Mouse (Mus musculus): ENCODE measurements around the gene Tes3-ps.

Tes3-ps gene

GRCm38 (mm10) chr13:49505776-49506175 is 12.7 kb downstream of the Tes3-ps start:
- no peak for DNase-seq

GRCm38 (mm10) chr13:49507176-49507575 is 14.1 kb downstream of the Tes3-ps start:
- DNase-seq = no peak

- DNase-seq = no peak
Measured at GRCm38 (mm10) chr13:49518761-49519160, 25.6 kb downstream of the Tes3-ps start.

DNA sequence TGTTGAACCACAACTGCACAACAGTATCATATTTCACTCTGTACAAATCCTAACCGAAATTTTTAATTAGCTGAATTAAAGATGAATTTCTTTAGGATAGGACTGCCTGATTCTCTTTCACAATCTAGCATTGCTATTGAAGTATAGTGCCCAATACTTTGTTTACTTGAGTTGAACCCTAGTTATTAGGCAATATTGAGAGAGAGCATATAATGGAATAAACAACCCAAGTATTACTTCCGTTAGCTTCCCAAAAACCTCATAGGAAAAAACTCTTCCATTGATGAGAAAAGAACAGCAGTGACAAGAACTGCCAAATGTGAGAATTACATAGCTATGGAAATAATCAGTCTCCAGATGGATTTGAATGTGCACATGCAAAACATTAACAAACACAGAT is 33.1 kb downstream of the Tes3-ps start:
- no peak for DNase-seq

- no peak for DNase-seq
Measured at GRCm38 (mm10) chr13:49530636-49531035, 37.5 kb downstream of the Tes3-ps start.

DNA sequence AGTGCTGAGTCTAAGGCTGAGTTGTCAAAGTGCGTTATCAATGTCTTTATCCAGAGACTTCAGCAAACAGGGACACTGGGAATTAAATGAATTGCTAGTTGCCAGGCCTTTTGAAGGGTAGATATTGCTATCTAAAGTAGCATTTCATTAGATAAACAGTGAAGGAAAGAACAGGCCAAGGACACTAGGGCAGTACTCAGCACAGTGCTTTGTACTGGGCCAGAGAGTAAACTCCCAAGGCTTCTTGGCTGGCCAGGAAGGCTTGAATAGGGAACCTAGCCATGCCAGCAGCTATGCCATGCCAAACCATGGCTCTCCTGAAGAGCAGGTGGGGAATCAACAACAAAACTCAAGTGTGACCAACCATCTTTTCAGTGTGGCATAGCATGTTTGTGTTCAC is 43.8 kb downstream of the Tes3-ps start:
- no peak for DNase-seq

DNA sequence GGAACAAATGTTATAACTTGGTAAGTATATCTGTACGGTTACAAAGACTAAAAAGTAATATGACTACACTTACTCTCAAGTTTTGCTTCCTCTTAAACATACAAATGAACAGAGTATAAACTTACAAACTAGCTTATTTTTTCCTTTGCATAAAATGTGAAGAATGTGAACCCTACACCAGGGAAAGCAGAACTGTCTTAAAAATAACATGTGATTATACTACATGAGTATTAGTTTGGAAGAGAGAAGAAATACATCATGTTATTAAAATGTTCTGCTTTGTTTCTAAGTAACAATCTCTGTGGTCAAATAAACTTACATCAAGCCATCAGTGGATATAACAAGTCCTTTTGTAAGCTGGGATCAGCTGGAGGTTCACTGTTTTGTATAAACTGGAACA is 45.6 kb downstream of the Tes3-ps start:
- no peak for DNase-seq

DNA sequence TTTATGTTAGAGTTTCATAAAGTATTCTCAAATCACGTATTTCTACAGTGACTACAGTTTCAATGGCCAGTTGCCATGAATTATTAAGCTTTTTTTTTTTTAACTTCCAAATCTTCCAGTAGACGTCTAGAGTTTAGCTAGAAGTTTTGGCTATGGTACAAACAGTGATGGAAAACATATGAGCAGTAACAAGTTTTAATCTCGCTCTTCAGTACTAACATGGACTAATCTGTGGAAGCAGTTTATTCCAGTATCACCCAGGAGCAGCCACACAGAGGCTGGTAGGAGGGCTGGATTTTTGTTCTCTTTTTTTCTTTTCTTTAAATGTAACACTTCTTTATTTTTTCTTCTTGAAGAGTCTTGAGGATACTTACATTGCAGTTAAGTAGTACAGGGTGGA is 51.2 kb downstream of the Tes3-ps start, which contains the start of gene Aspn:
Gene Aspn (plus strand): TSS at position 165 of the 400 bp plus-strand sequence.
- no peak for DNase-seq

DNA sequence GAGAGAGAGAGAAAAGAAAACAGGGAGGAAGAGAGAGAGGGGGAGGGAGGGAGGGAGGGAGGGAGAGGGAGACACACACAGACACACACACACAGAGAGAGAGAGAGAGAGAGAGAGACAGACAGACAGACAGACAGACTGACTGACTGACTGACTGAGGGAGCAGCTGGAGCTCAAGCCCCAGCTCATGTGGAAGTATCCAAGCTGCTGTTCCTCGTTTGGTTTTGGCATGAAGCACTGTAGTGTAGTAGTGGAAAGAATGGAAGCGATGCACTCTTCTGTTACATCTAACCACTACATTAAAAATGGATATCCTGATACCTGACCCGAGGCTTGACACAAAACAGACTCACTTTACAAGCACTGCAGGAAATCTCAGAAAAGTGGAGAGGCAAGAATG is 52.5 kb downstream of the Tes3-ps start:
- DNase-seq = no peak
